Mouse (Mus musculus) spleen, embryonic (tissue): ENCODE results near the gene Cnpy2.
"Not testable (repeated sequence)": the region's sequence is repeated elsewhere in the genome, so short reads cannot be mapped to it uniquely, and the experiment has no call there.

Experiments used
- CTCF ChIA-PET: fragments of 350-600 bp; sonication (Branson Sonifier 250); formaldehyde crosslinking; loops from one replicate; lab custom pipeline; 2022; lab: Charles Lee

Gene Cnpy2

DNA sequence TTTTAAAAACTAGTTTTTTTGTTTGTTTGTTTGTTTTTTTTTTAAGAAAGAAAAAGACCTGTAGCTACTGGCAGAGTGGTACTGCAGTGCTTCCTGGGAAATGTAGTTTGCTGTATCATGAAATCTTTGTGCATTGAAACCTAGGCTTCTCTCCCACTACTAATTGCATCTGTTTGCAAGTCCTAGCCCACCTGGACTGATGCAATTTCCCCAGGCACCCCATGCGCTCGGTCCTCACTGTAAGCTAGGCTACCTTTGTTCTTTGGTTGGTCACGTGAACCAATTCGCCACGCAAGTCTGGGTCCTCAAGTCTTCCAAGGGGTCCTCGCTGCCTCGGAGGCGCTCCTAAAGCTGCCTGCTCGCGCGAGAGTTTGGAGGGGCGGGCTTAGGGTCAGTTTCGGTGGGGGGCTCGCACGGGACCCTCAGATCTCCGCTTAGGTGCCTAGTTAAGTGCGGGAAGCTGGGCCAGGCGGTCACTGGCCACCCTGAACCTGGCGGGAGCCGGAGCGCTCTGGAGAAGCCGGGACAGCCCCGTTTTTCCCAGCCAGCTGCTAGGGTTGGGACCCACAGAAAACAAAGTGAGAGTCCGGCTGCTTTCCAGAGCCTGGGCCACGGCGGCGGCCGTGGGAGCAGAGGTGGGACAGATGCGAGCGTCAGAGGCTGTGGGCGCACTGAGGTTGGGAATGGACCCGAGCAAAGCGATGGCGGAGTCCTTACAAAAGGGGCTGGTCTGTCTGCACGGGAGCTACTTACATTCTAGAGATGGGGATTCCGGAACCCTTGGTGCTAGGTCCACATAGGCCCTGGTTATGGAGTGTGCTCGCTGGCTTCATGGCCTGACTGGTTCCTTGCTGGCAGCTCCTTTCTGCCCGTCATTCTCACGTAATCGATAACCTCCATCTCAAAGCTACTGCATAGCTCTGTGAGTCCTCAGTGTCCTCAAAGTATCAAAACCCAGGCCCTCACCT, at the start of gene Cnpy2:
Gene Cnpy2, plus strand, starts transcription at position 319 of the 968 bp plus-strand sequence.
- CTCF ChIA-PET, result interaction anchor here (0.6 kb wide), 1 partner anchor 1188 kb away, joined by 3 read pairs; no protein-coding TSS in a partner anchor

- CTCF ChIA-PET, result interaction anchor here (0.6 kb wide), 2 partner anchors 49 to 149 kb away, joined by 4 to 9 read pairs; no protein-coding TSS in a partner anchor
These were observed 49.3 kb upstream of the Cnpy2 start for GRCm38 (mm10) chr10:128272819-128273439.

DNA sequence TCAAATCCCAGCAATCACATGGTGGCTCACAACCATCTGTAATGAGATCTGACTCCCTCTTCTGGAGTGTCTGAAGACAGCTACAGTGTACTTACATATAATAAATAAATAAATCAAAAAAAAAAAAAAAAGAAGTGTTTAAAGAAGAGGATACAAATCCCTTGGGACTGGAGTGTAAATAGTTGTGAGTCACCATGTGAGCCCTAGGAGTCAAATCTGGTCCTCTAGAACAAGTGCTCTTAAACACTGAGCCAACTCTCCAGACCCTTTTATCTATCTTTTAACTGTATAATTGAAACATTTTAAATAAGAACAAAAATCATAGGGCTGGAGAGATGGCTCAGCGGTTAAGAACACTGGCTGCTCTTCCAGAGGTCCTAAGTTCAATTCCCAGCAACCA, 46.9 kb upstream of the Cnpy2 start:
- CTCF ChIA-PET, result not testable (repeated sequence)

DNA sequence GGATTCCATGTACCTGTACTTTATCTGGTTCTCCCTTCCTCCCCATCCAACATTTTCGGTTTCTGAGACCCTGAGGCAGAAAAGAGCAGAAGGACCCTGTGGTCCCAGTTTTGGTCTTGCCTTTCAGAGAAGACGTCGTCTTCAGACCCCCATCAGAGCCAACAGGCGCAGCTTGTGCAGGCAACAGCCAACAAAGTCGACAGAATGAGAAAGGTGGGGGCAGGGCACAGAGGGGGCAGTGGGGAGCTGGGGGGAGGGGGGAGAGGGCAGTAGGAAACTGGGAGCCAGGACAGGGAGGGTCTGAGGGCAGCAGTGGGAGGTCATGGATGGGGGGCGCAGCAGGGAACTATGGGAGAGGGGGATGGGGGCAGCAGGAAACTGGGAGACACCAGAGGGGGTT, 44.1 kb upstream of the Cnpy2 start:
- CTCF ChIA-PET, result interaction anchor here (0.5 kb wide), 1 partner anchor 211 kb away, joined by 3 read pairs; no protein-coding TSS in a partner anchor

- CTCF ChIA-PET, result interaction anchor here (1.4 kb wide), 1 partner anchor 9 kb away, joined by 3 read pairs; no protein-coding TSS in a partner anchor
These were observed 41.3 kb upstream of the Cnpy2 start for GRCm38 (mm10) chr10:128280943-128281342.

GRCm38 (mm10) chr10:128281682-128282081, 40.6 kb upstream of the Cnpy2 start:
- CTCF ChIA-PET, result interaction anchor here (0.8 to 1.4 kb wide), 2 partner anchors 10 to 857 kb away, joined by 3 to 32 read pairs; no protein-coding TSS in a partner anchor

- CTCF ChIA-PET, result interaction anchor here (1.1 kb wide), 1 partner anchor 69 kb away, joined by 3 read pairs; no protein-coding TSS in a partner anchor
These were observed 39.3 kb upstream of the Cnpy2 start for GRCm38 (mm10) chr10:128282886-128283450.

DNA sequence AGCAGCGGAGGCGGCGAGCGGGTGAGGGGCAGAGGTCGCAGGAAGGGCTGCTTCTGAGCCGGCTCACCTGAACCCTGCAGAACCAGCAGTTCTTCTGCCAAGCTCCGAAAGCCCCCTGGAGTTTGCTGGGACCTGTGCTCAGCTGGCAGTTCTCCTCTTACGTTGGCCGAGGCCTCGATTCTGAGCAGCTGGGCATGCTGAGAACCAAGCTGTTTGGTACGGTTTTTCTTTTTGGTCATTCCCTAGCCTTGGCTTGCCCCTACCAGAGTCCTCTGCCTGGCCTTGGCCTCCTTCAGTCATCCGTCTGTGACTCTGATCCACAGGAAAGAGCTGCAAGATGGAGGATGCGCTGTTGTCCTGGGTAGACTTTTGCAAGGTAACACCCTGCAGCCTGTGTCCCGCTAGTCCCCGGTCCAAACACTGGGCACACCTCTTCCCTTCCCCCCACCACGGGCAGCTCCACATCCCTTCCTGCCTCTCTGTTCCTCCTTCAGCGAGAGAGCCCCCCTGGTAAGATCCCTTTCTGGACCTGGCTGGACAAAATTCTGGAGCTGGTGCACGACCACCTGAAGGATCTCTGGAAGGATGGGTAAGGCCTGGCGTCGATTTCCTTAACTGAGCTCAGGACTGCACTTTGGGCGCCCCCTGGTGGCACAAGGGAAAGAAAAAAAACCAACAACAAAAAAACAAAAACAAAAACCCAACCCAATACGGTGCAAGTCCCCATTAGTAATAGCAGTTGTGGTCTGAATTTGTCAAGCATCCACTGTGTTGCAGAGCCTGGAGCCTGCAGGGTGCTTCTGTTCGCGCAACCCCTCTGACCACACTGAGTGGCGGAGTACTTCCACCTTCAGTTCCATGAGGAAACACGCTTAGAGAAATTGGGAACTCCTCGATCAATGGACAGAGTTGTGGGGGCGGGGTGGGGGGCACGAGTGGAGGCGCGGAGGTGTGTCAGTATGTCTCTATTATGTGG, 38.4 kb upstream of the Cnpy2 start:
- CTCF ChIA-PET, result interaction anchor here (0.9 to 1.1 kb wide), 3 partner anchors 26 to 70 kb away, joined by 3 to 4 read pairs (median 3); no protein-coding TSS in a partner anchor

GRCm38 (mm10) chr10:128290594-128290993, 31.7 kb upstream of the Cnpy2 start:
- CTCF ChIA-PET, result interaction anchor here (0.5 kb wide), 1 partner anchor 215 kb away, joined by 3 read pairs; no protein-coding TSS in a partner anchor

DNA sequence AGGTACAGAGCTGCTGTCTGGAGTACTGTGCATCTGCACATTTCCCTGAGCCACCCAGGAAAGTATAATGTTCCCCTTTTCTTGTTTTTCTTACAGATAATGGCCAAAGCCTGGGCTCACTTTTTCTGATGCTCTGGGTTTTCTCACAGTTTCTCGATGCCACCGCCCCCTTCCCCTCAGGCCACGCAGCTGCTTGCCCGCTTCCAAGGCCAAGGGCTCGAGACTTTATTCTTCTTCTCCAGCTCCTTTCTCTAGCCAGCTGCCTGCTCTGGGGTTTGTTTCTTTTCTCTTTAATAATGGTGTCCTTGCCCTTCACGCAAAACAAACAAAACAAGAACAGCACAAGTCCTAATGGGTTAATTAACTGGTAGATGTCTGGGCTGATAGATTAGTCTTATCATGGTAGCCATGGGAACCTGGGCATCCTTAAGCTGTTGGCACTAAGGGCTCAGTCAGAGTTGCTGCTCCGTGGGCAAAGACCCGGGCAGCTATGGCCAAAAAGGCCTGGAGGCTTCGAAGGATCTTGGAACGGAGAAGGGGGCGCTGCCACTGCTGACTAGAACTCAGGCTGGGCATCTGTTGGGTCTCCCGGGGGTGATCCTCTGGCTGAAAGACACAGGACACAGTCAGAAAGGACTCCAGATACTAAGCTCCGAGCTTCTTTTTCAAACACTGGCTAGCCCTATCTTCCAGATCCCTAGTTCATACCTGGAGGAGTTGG, 25.7 kb upstream of the Cnpy2 start:
- CTCF ChIA-PET, result no interaction called here

DNA sequence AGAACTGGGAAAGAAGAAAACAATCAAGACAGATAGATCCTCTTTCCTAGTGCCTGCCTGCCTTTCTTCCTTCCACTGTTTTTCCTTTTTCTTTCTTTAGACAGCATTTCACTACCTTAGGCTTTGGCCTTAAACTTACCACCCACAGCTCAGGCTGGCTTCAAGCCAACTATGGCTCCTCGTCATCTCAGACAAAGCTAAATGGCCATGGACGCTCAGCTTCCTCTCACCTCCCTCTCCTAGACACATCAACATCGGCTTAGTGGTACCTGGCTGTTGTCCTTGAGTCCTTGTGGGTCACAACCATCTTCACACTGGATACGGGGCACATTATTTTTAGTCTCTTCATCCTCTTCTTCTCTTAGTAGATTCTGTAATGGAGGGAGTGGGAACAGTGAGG, 25.0 kb upstream of the Cnpy2 start:
- CTCF ChIA-PET, result no interaction called here

DNA sequence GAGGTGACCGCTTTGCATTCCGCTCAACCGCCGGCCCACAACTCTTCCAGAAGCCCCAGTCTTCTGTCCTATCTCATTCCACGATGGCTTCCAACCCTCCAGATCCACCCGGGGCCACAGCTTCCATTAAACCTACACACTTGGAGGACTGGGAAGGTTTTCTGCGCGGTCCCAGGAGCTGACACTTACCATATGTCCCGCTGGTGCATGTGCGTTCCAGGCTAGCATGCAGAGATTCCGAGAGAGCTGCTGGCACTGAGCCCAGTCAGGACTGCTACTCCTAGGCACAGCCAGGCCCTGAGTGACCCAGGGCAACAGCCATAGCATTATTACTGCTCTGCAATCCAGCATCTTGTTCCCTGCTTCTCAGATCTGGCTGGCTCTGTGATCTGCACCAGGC, 24.6 kb upstream of the Cnpy2 start:
- CTCF ChIA-PET, result no interaction called here

DNA sequence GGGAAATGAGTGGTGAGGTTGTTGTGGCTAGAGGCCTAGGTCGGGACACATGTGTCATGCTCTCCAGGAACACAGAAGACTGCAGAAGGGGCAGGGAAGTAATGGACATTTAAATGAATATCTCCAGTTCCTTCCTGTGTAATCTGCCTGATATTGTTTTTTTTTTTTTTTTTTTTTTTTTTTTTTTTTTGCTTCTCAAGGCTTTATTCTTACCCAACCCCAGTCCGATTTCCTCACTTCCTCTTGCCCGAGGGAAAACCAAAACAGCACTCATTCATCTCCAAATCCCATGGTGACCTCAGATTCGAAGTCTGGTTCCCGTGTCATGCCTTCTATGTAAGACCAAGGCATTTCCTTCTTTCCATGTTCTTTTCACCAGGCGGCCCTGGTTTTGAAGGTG, 24.0 kb upstream of the Cnpy2 start:
- CTCF ChIA-PET, result interaction anchor here (0.6 kb wide), 1 partner anchor 157 kb away, joined by 3 read pairs; no protein-coding TSS in a partner anchor

GRCm38 (mm10) chr10:128298702-128299171, 23.5 kb upstream of the Cnpy2 start, which contains the start of gene Il23a:
Gene Il23a (minus strand): TSS chr10:128298752.
- CTCF ChIA-PET, result interaction anchor here (0.6 kb wide), 2 partner anchors 72 to 157 kb away, joined by 3 read pairs; no protein-coding TSS in a partner anchor

GRCm38 (mm10) chr10:128302357-128302756, 19.9 kb upstream of the Cnpy2 start:
- CTCF ChIA-PET, result interaction anchor here (0.6 kb wide), 1 partner anchor 329 kb away, joined by 3 read pairs; no protein-coding TSS in a partner anchor

DNA sequence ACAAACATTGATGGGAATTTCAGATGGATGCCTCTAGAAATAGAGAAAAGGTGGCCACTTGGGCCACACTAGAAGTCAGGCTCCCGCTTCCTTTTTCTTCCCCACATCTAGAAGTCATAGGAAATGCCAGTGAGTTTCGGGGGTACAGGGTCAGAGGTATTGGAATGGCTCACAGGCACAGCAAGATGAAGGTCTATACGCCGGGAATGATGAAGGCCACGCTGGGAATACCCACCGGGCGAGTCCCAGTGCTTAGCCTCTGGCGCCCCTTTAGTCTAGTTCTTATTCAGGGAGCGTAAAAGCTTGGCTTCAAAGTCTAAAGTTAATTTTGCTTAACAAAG, 19.5 kb upstream of the Cnpy2 start:
- CTCF ChIA-PET, result no interaction called here

DNA sequence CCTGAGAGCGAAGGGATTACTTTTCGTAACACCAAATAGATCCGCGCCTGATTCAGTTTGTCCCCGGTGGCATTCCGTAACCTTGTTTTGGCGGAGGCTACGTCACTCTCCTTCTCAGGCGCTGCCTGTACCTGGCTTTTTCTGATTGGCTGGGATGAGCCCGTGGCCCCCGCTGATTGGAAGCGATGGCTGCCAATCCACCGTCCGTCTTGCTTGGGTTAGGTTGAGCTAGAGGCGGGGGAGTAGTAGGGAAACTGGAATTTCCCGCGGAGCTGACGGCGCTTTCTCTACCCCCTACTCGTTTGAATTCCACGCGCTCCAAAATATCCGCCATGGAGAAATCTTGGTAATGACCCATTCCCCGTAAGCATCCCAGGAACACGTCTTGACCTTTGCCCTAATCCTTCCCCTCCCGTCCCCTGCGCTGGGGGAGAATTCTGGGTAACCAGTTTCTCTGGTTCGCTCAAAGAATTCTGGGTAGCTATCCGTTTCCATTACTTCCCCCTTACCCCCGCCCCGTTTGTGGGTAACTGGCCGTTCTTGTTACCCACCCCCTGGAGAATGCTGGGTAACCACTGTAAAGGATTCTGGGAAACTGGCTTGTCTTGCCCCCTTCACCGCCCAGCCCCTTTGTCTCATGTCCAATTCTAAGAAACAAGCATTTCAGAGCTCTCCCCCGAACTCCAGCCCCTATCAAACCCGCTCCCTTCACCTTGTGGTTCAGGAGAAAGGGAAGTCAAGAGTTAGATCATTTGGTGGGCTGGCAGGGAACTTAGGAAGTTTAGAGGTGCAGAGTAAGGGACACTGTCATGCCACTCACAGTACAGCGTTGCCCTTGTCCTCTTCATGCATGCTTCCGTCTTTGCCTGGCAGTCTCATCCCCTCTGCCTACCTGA, 18.9 kb upstream of the Cnpy2 start, which contains the start of gene Pan2:
Gene Pan2, plus strand, starts transcription at position 210 of the 896 bp plus-strand sequence.
- CTCF ChIA-PET, result no interaction called here

DNA sequence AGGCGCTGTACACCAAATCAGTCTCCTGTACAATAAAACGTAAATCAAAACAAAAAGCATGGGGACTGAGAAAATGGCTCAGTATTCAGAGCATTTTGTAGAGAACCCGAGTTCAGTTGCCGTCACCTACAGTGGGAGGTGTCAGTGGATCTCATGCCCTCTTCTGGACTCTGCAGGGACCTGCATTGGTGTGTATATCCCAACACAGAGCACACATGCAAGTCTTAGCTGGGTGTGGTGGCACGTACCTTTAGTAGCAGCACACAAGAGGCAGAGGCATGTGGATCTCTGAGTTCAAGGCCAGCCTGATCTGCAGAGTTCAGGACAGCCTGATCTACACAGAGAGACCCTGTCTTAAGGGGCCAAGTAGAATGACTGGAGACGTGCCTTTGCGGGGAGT, 12.6 kb upstream of the Cnpy2 start:
- CTCF ChIA-PET, result no interaction called here
